Mouse (Mus musculus): ENCODE results near the gene Tnrc18.
A peak's percentile ranks its signal among the peaks of the same experiment; 100 is the strongest.
"Not testable (repeated sequence)": the region's sequence is repeated elsewhere in the genome, so short reads cannot be mapped to it uniquely, and the experiment has no call there.

Gene Tnrc18

GRCm38 (mm10) chr5:142817524-142818434 is at the start of gene Tnrc18:
Gene Tnrc18, minus strand, starts transcription at chr5:142817662.
- DNase-seq (ENCODE audit: low read depth, low spot score): peak; percentile 95

DNA sequence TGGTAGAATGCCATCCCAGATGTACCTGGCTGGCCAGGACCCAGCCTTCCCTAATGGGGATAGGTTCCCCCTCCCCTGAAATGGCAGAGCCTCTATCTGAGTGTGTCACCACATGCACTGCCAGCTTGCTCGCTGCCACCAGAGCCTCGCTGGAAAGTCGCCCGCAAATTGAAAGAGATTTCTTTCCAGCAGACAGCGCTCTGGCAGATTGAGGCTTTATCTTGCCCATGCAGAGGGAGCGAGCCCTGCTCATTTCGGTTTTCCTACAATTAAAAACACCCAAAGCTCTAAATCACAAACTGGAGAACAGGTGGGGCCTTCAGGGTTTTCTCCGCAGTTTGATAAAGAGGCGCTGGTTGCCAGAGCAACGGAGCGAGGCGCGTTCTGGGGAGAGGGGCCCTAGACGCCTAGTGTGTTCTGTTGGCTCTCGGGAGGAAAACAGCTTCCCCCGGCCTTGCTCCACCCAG is 40.3 kb upstream of the Tnrc18 start:
- DNase-seq (ENCODE audit: low read depth, low spot score): no peak

- DNase-seq (ENCODE audit: low read depth, low spot score): no peak
Measured at GRCm38 (mm10) chr5:142856408-142856807, 38.9 kb upstream of the Tnrc18 start.

DNA sequence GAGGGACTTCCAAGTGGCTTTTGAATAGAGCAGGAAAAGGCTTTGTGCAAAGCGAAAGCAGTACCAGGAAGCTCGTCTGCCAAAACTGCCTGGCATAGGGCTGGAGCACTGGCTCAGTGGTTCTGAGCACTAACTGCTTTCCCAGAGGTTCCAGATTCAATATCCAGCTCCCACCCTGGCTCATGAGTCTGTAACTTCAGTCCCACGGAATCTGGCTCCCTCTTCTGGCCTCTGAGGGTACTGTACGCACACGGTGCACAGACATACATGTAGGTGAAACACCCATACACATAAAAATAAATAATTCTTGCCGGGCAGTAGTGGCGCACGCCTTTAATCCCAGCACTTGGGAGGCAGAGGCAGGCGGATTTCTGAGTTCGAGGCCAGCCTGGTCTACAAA is 37.4 kb upstream of the Tnrc18 start:
- peak; percentile 73 for DNase-seq (ENCODE audit: low read depth, low spot score)

DNA sequence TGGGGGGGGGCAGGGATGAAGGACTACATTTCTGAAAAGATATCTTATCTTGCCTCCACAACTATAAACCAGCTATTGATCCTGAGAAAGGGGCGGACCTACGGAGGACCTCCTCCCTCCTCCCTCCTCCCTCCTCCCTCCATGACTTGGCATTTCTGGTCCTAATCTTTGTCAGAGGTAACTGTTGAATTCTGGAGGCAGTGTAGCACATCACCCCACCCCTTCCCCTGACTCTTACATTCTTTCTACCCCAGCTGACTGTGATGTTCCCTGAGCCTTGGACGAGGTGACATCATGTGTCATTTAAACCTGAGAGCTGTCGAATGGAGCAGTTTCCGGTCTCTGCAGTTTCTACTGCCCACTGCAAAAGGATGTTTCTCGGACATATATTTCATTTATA is 36.1 kb upstream of the Tnrc18 start:
- no peak for DNase-seq (ENCODE audit: low read depth, low spot score)

DNA sequence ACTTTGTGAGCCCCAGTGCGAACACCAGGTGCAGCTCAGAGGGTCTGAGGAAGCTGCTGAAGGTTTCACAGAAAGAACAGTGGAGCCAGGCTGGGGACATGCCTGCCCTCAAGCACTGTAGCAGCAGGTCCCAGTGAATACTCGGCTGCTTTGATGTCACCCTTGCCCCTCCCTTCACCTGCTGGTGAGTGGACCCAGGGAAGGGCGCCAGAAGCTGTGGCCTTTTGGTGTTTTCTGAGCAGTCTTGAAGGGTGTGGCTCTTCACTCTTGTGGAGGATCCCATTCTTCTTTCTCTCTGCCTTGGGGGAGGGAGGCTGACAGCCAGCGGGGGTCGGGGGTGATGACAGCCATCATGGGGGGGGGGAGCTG is 34.2 kb upstream of the Tnrc18 start:
- DNase-seq (ENCODE audit: low read depth, low spot score): no peak

- no peak for DNase-seq (ENCODE audit: low read depth, low spot score)
Measured at GRCm38 (mm10) chr5:142850916-142851680, 33.6 kb upstream of the Tnrc18 start.

DNA sequence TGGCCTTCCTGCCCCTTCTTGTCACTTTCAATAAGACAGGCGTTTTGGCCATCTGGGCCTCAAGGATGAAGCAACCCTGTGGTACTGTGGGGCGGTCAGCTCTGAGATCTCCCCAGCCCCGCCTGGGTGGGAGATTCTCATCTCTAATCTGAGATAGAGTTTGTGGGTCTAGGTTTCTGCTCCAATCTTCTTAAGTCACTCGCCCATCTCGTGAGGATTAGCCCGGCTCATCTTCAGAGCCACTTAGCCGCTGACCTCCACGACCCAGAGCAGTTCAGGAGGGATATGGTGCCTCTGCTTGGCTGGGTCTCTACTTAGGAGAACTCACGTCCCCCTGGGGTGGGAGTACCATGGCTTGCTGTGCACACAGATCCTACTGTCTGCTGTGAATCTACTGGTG is 33.0 kb upstream of the Tnrc18 start:
- no peak for DNase-seq (ENCODE audit: low read depth, low spot score)

- DNase-seq (ENCODE audit: low read depth, low spot score): no peak
Measured at GRCm38 (mm10) chr5:142848911-142849310, 31.4 kb upstream of the Tnrc18 start.

GRCm38 (mm10) chr5:142848149-142848548 is 30.7 kb upstream of the Tnrc18 start:
- DNase-seq (ENCODE audit: low read depth, low spot score): no peak

DNA sequence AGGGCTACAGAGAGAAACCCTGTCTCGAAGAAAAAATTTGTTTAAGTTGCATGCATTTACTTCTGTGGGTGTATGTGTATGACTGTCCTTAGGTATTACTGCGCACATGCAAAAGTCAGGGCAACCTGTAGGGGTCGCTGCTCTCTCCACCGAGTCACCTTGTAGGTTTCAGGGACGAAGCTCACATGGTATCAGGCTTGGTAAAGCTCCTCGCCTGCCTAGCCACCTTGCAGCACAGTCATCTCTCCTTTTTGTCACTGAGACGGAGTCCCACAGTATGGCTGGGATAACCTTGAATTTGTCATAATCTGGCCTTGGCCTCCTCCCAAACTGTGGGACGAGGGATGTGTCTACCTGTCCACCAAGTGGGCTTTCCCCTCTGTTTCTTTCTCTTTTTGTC is 27.0 kb upstream of the Tnrc18 start:
- no peak for DNase-seq (ENCODE audit: low read depth, low spot score)

DNA sequence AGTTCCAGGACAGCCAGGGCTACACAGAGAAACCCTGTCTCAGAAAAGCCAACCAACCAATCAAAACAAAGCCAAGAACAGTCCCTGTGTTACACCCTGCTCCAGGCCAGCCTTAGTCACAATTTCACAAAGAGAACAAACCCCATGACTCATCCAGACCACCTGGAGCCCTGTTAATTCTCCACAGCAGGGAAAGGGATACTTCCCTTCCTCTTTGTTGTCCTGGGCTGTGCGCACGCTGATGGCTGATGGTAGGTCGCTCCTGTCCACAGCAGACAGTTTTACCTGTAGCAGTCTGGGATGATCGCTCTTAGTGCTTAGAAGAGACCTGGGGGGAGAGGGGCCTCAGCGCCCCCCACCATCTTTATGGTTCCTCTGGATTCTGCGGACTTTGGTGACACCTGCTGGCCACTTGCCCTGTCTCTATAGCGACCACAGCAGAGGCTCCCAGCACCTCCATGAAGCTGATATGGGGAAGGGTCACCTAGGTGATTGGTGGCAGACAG is 24.7 kb upstream of the Tnrc18 start:
- no peak for DNase-seq (ENCODE audit: low read depth, low spot score)

DNA sequence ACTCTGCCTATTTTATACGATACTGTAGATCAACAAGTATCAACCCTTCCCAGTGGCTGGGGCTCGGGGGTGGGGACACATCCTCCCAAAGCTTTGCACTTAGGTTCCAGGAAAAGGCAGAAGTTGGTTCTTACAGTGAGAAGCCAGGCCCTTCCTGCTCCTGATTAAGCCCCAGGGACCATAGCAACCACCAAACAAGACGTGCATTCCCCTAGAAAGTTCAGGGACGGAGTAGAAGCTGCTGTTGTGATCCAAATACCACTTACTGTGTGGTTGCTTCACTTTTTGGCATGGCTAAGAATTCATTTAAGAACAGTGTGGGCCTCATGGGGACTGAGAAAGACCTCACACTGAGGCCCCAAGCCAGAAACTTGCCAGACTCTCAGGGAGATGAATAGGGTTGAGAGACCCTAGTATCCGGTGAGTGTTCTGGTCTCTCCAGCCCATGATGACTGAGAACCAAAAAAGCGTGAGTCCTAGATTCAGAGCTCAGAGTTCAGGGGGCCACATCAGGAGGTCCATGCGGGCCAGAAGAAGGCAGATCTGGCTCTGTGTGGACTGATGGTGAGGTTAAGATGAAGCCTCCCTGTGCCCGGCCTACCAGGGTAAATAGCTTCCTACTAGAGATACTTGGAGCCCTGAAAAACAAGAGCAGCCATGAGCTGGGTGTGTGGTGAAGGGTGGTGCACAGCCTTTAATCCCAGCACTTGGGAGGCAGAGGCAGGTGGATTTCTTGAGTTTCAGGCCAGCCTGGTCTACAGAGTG is 24.1 kb upstream of the Tnrc18 start:
- DNase-seq (ENCODE audit: low read depth, low spot score): no peak

DNA sequence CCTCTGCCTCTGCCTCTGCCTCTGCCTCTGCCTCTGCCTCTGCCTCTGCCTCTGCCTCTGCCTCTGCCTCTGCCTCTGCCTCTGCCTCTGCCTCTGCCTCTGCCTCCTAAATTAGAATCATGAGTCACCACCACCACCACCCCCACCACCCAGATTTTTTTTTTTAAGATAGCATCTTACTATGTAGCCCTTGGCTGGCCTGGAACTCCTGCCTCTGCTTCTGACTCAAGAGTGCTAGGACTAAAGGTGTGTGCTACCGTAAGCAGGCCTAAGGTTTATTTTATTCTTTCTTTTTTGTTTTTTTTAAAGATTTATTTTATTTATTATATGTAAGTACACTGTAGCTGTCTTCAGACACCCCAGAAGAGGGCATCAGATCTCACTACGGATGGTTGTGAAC is 20.0 kb upstream of the Tnrc18 start:
- not testable (repeated sequence) for DNase-seq (ENCODE audit: low read depth, low spot score)

- DNase-seq (ENCODE audit: low read depth, low spot score): no peak
Measured at GRCm38 (mm10) chr5:142836891-142837290, 19.4 kb upstream of the Tnrc18 start.

DNA sequence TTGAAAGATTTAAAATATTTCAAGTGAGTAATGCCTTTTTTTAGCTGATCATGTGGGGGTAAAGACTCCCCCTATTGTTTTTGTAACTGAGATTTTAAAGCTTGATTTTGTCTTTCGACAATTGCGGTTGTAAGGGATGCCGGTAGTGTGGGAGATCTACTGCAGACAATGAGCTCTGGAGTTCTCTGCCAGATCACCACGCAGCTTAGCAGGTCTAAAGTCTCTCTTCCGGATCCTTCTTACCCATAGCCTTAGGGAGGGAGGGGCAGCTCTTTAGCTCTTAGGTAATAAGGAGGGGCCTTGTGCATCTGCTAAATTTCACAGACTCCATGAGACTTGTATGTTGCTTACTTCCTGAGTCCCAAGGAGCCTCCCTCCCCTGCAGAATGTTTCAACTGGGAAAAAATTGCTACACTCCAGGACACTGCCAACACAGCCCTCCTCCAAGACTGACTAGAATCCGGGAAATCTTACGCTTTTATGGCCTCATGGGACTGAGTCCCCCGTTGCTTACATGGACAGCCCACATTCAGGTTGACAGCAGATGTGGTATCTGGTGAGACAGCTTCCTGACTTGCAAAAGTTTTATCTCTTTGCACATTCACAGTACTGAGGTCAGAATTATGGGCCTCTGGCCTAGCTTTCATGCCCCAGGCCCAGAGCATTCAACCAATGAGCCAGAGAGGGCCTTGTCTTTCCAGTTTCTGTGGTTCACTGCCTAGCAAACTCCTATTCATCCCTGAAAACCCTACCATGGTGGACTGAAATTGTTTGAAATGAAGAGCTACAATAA is 16.4 kb upstream of the Tnrc18 start:
- DNase-seq (ENCODE audit: low read depth, low spot score): no peak

GRCm38 (mm10) chr5:142826131-142826530 is 8.7 kb upstream of the Tnrc18 start:
- DNase-seq (ENCODE audit: low read depth, low spot score): no peak

GRCm38 (mm10) chr5:142825665-142826064 is 8.2 kb upstream of the Tnrc18 start:
- DNase-seq (ENCODE audit: low read depth, low spot score): no peak

GRCm38 (mm10) chr5:142824091-142824490 is 6.6 kb upstream of the Tnrc18 start:
- DNase-seq (ENCODE audit: low read depth, low spot score): no peak

DNA sequence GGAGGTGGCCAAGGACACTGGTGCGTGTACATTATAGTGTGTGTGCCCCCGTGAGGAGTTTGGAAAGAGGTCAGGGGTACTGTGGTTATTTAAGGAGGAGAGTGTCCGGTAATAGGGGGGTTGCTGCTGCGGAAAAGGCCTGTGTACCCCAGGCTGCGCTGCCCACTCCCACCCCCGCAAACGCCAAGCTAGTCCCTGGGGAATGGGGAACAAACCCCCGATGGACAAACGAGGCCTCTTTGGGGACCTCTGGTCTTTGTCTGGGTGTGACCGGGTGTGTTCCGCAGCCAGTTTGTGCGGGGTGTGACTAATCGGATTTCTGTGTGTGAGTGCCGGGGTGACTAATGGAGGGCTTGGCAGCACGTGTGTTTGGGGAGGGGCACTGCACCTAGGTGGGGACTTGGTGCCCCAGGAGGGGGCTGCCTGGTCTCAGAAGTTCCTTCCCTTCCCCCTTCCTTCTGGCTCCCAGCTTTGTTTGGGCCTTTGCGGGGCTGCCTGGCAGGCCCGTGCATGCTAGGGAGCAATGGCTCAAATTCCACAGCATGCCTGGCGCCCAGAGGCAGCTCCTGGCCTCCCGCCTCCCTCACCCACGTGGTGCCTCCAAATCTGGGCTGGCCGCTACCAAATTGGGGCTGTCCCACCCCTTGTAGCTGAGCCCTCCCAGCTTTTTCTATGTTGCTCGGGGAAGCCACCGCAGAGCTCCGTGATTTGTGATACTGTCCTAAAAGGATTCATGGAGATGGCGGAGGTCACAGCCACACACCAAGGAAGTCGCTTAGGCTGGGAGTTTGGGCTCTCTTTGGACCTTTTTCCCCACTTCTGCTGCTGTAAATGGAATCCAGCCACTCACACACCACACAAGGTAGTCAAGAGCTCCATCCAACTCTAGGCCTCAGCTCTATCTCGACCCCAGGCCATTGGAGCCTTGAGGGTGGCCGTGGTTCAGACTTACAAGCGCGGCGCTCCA is 5.9 kb upstream of the Tnrc18 start:
- DNase-seq (ENCODE audit: low read depth, low spot score): no peak
